Mouse (Mus musculus) heart, embryonic 12.5 days (tissue): Measurements from ENCODE around the gene Krt222. TPM values are rescaled to one million over a fixed set of nuclear protein-coding genes. Genes with fewer than 3 reads are reported as not detected.
"Not testable (repeated sequence)": the region's sequence is repeated elsewhere in the genome, so short reads cannot be mapped to it uniquely, and the experiment has no call there.

ENCODE experiments used
- ATAC-seq: fragments of 200-750 bp; cut with Nextera tagmentation; 2 replicates; pipeline ENCODE4 v1.8.0; 2017; ENCODE audit warnings: moderate TSS enrichment, moderate library complexity; ENCODE audit not compliant: insufficient number of reproducible peaks, low FRiP score
- H3K27ac ChIP-seq: fragments of 300-500 bp; sonication (generic); 2 replicates; pipeline ENCODE4 v1.5.1; 2016; ENCODE audit warnings: mild to moderate bottlenecking, moderate library complexity; ENCODE audit not compliant: poor library complexity, severe bottlenecking
- H3K27me3 ChIP-seq: fragments of 300-500 bp; sonication (generic); replicated peaks from 2 replicates; pipeline ENCODE4 v1.6.1; 2016; ENCODE audit warnings: mild to moderate bottlenecking, moderate library complexity
- H3K36me3 ChIP-seq: fragments of 300-500 bp; sonication (generic); 2 replicates; pipeline ENCODE4 v1.6.1; 2016; ENCODE audit warnings: mild to moderate bottlenecking, moderate library complexity
- H3K4me1 ChIP-seq: fragments of 300-500 bp; sonication (generic); replicated peaks from 2 replicates; pipeline ENCODE4 v1.6.1; 2016; ENCODE audit warnings: mild to moderate bottlenecking
- H3K4me2 ChIP-seq: fragments of 300-500 bp; sonication (generic); 2 replicates; pipeline ENCODE4 v1.6.1; 2016; ENCODE audit warnings: mild to moderate bottlenecking, moderate library complexity
- H3K4me3 ChIP-seq: fragments of 300-500 bp; sonication (generic); 2 replicates; pipeline ENCODE4 v1.5.1; 2016; ENCODE audit warnings: mild to moderate bottlenecking
- H3K9ac ChIP-seq: fragments of 300-500 bp; sonication (generic); 2 replicates; pipeline ENCODE4 v1.6.1; 2016; ENCODE audit warnings: mild to moderate bottlenecking, moderate library complexity
- H3K9me3 ChIP-seq: fragments of 300-500 bp; sonication (generic); replicated peaks from 2 replicates; pipeline ENCODE4 v1.6.1; 2016; ENCODE audit warnings: mild to moderate bottlenecking, moderate library complexity
- WGBS: fragments of 180-500 bp; shearing (Covaris S2); methylation state at CpG from one replicate; pipeline ENCODE4 v1.1.7; 2016; 5-methylcytosine and 5-hydroxymethylcytosine counted together
- polyA plus RNA-seq: library from polyadenylated mRNA; unstranded; fragments of >200 nt; fragmentation: Nextera tagmentation; extraction: Ambion mirVana; gene quantifications from 2 replicates; pipeline ENCODE4 v1.2.1, GENCODE M21; 2016

Krt222 gene
- polyA plus RNA-seq, 1 experiment from 2014 or later: 1.6 TPM

GRCm38 (mm10) chr11:99265796-99266195, 21.9 kb upstream of the Krt222 start:
- ATAC-seq: no peak
- H3K9me3 ChIP-seq: no peaks in the 10 kb centered on the region
- no peak overlapping the region for H3K4me2 ChIP-seq
- 0 out of 2 replicates have a peak, but pooled peaks cover 4% of the 10 kb centered on the region for H3K4me1 ChIP-seq
- H3K9ac ChIP-seq: no peak overlapping the region
- peak overlapping the region; percentile 59; the same call in 1 of the 2 replicates for H3K27ac ChIP-seq
- WGBS: 43% methylated on average over 9 of the region's 9 CpGs
- no peaks in the 10 kb centered on the region for H3K27me3 ChIP-seq
- no peaks in the 10 kb centered on the region for H3K36me3 ChIP-seq
- no peak overlapping the region for H3K4me3 ChIP-seq

GRCm38 (mm10) chr11:99265220-99265619, 21.3 kb upstream of the Krt222 start:
- WGBS: 51% methylated on average over 9 of the region's 9 CpGs
- Histone ChIP-seq H3K4me1 (0 out of 2 replicates have a peak, but pooled peaks cover 4% of the 10 kb centered on the region), H3K27me3 (no peaks in the 10 kb centered on the region), H3K4me3 (no peak overlapping the region), H3K9ac (no peak overlapping the region), H3K27ac (peak overlapping the region; percentile 53; the same call in 1 of the 2 replicates), H3K9me3 (no peaks in the 10 kb centered on the region), H3K4me2 (no peak overlapping the region), H3K36me3 (no peaks in the 10 kb centered on the region)
- no peak for ATAC-seq

GRCm38 (mm10) chr11:99256213-99256612, 12.3 kb upstream of the Krt222 start:
- Histone ChIP-seq H3K9me3 (no peaks in the 10 kb centered on the region), H3K36me3 (no peaks in the 10 kb centered on the region), H3K4me2 (no peak overlapping the region), H3K4me1 (no peaks in the 10 kb centered on the region), H3K9ac (no peak overlapping the region), H3K27me3 (no peaks in the 10 kb centered on the region), H3K4me3 (no peak overlapping the region), H3K27ac (no peak overlapping the region)
- WGBS: 74% methylated on average over 4 of the region's 4 CpGs
- ATAC-seq: no peak

- peaks cover under 1% of the 10 kb centered on the region; the same call in 1 of the 2 replicates for H3K4me1 ChIP-seq
- ATAC-seq: no peak
- H3K36me3 ChIP-seq: no peaks in the 10 kb centered on the region
- H3K27me3 ChIP-seq: no peaks in the 10 kb centered on the region
- no peak overlapping the region for H3K27ac ChIP-seq
- 90% methylated on average over 8 of the region's 8 CpGs for WGBS
- H3K4me2 ChIP-seq: no peak overlapping the region
- H3K4me3 ChIP-seq: no peak overlapping the region
- H3K9me3 ChIP-seq: no peaks in the 10 kb centered on the region
- H3K9ac ChIP-seq: no peak overlapping the region
These were observed 11.4 kb upstream of the Krt222 start for GRCm38 (mm10) chr11:99255316-99255715.

- H3K9me3 ChIP-seq: no peaks in the 10 kb centered on the region
- no peak for ATAC-seq
- no peak overlapping the region for H3K4me2 ChIP-seq
- H3K4me1 ChIP-seq: peaks cover 4% of the 10 kb centered on the region; the same call in 1 of the 2 replicates
- H3K9ac ChIP-seq: no peak overlapping the region
- no peak overlapping the region for H3K4me3 ChIP-seq
- no peak overlapping the region for H3K27ac ChIP-seq
- 52% methylated on average over 2 of the region's 2 CpGs for WGBS
- no peaks in the 10 kb centered on the region for H3K27me3 ChIP-seq
- no peaks in the 10 kb centered on the region for H3K36me3 ChIP-seq
These were observed 10.0 kb upstream of the Krt222 start for GRCm38 (mm10) chr11:99253893-99254292.

GRCm38 (mm10) chr11:99252671-99253070, 8.8 kb upstream of the Krt222 start:
- ATAC-seq: no peak
- Histone ChIP-seq H3K9me3 (no peaks in the 10 kb centered on the region), H3K4me1 (peaks cover 4% of the 10 kb centered on the region; the same call in 1 of the 2 replicates), H3K27me3 (no peaks in the 10 kb centered on the region), H3K4me2 (no peak overlapping the region), H3K9ac (no peak overlapping the region), H3K4me3 (no peak overlapping the region), H3K27ac (no peak overlapping the region), H3K36me3 (no peaks in the 10 kb centered on the region)
- 74% methylated on average over 8 of the region's 8 CpGs for WGBS

- Histone ChIP-seq H3K27ac (no peak overlapping the region), H3K4me2 (no peak overlapping the region), H3K27me3 (no peaks in the 10 kb centered on the region), H3K4me1 (peaks cover 4% of the 10 kb centered on the region; the same call in 1 of the 2 replicates), H3K9ac (no peak overlapping the region), H3K4me3 (no peak overlapping the region), H3K9me3 (no peaks in the 10 kb centered on the region), H3K36me3 (no peaks in the 10 kb centered on the region)
- ATAC-seq: no peak
- 65% methylated on average over 3 of the region's 3 CpGs for WGBS
These were observed 6.8 kb upstream of the Krt222 start for GRCm38 (mm10) chr11:99250666-99251065.

- H3K27ac ChIP-seq: no peak overlapping the region
- H3K4me2 ChIP-seq: no peak overlapping the region
- peaks cover 4% of the 10 kb centered on the region; the same call in 1 of the 2 replicates for H3K4me1 ChIP-seq
- 32% methylated on average over 5 of the region's 5 CpGs for WGBS
- H3K36me3 ChIP-seq: no peaks in the 10 kb centered on the region
- peak overlapping the region; percentile 22; the same call in 1 of the 2 replicates for H3K9ac ChIP-seq
- no peaks in the 10 kb centered on the region for H3K9me3 ChIP-seq
- no peak overlapping the region for H3K4me3 ChIP-seq
- no peak for ATAC-seq
- H3K27me3 ChIP-seq: no peaks in the 10 kb centered on the region
These were observed 6.4 kb upstream of the Krt222 start for GRCm38 (mm10) chr11:99250241-99250640.

GRCm38 (mm10) chr11:99249115-99249514, 5.2 kb upstream of the Krt222 start:
- Histone ChIP-seq H3K4me3 (no peak overlapping the region), H3K36me3 (no peaks in the 10 kb centered on the region), H3K4me1 (peaks cover 5% of the 10 kb centered on the region; the same call in 1 of the 2 replicates), H3K27me3 (no peaks in the 10 kb centered on the region), H3K4me2 (no peak overlapping the region), H3K27ac (no peak overlapping the region), H3K9me3 (no peaks in the 10 kb centered on the region), H3K9ac (no peak overlapping the region)
- WGBS: 60% methylated on average over 4 of the region's 4 CpGs
- no peak for ATAC-seq

- H3K36me3 ChIP-seq: no peaks in the 10 kb centered on the region
- peaks cover 10% of the 10 kb centered on the region for H3K4me1 ChIP-seq
- WGBS: 85% methylated on average over 4 of the region's 4 CpGs
- H3K9me3 ChIP-seq: no peaks in the 10 kb centered on the region
- H3K27ac ChIP-seq: no peak overlapping the region
- H3K27me3 ChIP-seq: no peaks in the 10 kb centered on the region
- H3K9ac ChIP-seq: no peak overlapping the region
- H3K4me3 ChIP-seq: no peak overlapping the region
- H3K4me2 ChIP-seq: no peak overlapping the region
- ATAC-seq: no peak
These were observed 4.0 kb upstream of the Krt222 start for GRCm38 (mm10) chr11:99247916-99248315.

- not testable (repeated sequence) for H3K9ac ChIP-seq, H3K4me1 ChIP-seq, H3K27me3 ChIP-seq, H3K9me3 ChIP-seq, H3K27ac ChIP-seq, ATAC-seq, H3K4me3 ChIP-seq, H3K36me3 ChIP-seq
- 49% methylated on average over 3 of the region's 3 CpGs for WGBS
- H3K4me2 ChIP-seq: peak overlapping the region; percentile 80; the same call in 1 of the 2 replicates
These were observed 634 bp upstream of the Krt222 start for GRCm38 (mm10) chr11:99244519-99244918.
